Mouse (Mus musculus) liver, embryonic 12.5 days (tissue): ENCODE results near the gene Sprr3. TPM values are rescaled to one million over a fixed set of nuclear protein-coding genes. Genes with fewer than 3 reads are reported as not detected.
"Not testable (repeated sequence)": the region's sequence is repeated elsewhere in the genome, so short reads cannot be mapped to it uniquely, and the experiment has no call there.

Experiments
- ATAC-seq: fragments of 200-750 bp; cut with Nextera tagmentation; 2 replicates; pipeline ENCODE4 v1.8.0; 2017; ENCODE audit warnings: moderate number of reproducible peaks, mild to moderate bottlenecking, moderate library complexity
- H3K27ac ChIP-seq: fragments of 300-500 bp; sonication (generic); 2 replicates; pipeline ENCODE4 v1.5.1; 2016; ENCODE audit warnings: mild to moderate bottlenecking
- H3K27me3 ChIP-seq: fragments of 300-500 bp; sonication (generic); replicated peaks from 2 replicates; pipeline ENCODE4 v1.6.1; 2016; ENCODE audit warnings: mild to moderate bottlenecking, moderate library complexity
- H3K36me3 ChIP-seq: fragments of 300-500 bp; sonication (generic); 2 replicates; pipeline ENCODE4 v1.6.1; 2016; ENCODE audit warnings: mild to moderate bottlenecking, moderate library complexity
- H3K4me1 ChIP-seq: fragments of 300-500 bp; sonication (generic); 2 replicates; pipeline ENCODE4 v1.6.1; 2016
- H3K4me2 ChIP-seq: fragments of 300-500 bp; sonication (generic); 2 replicates; pipeline ENCODE4 v1.6.1; 2016; ENCODE audit warnings: mild to moderate bottlenecking, moderate library complexity
- H3K4me3 ChIP-seq: fragments of 300-500 bp; sonication (generic); 2 replicates; pipeline ENCODE4 v1.5.1; 2016; ENCODE audit warnings: mild to moderate bottlenecking, moderate library complexity
- H3K9ac ChIP-seq: fragments of 300-500 bp; sonication (generic); 2 replicates; pipeline ENCODE4 v1.6.1; 2016; ENCODE audit warnings: mild to moderate bottlenecking, moderate library complexity
- H3K9me3 ChIP-seq: fragments of 300-500 bp; sonication (generic); replicated peaks from 2 replicates; pipeline ENCODE4 v1.6.1; 2016; ENCODE audit warnings: mild to moderate bottlenecking, moderate library complexity
- WGBS: fragments of 180-500 bp; shearing (Covaris S2); methylation state at CpG from one replicate; pipeline ENCODE4 v1.1.7; 2016; ENCODE audit not compliant: insufficient replicate concordance; 5-methylcytosine and 5-hydroxymethylcytosine counted together
- polyA plus RNA-seq: library from polyadenylated mRNA; unstranded; fragments of >200 nt; fragmentation: Nextera tagmentation; extraction: Ambion mirVana; gene quantifications from 2 replicates; pipeline ENCODE4 v1.2.1, GENCODE M21; 2016

The Sprr3 gene
- polyA plus RNA-seq, result not detected in 2 replicates

DNA sequence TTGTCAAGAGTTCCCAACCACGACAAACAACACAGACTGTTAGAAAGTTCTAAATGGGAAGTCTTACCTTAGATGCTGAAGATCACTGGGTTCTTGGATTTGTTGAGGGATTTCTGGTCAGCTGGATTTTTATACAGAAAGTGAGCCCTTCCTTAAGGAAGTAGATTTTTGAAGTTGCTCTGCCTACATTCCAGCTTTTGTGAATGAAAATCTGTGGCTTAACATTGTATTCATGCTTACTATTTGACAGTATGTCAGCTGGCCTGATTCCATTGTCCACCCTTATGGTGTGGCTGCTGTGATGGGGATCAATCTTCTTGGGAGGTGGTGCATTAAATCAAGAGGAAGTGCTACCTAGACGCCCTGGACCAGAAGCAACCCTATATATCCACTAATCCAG is at the start of gene Sprr3:
Gene Sprr3 (minus strand): TSS at position 101 of the 400 bp plus-strand sequence.
- no peak for ATAC-seq
- Histone ChIP-seq H3K27me3 (no peaks in the 10 kb centered on the region), H3K27ac (no peak within 1 kb of the TSS), H3K36me3 (no peaks in the 10 kb centered on the region), H3K4me1 (no peaks in the 10 kb centered on the region), H3K4me3 (no peak within 1 kb of the TSS), H3K9me3 (no peaks in the 10 kb centered on the region), H3K9ac (no peak within 1 kb of the TSS), H3K4me2 (no peak within 1 kb of the TSS)
- 32% methylated on average over 2 of the region's 2 CpGs for WGBS

DNA sequence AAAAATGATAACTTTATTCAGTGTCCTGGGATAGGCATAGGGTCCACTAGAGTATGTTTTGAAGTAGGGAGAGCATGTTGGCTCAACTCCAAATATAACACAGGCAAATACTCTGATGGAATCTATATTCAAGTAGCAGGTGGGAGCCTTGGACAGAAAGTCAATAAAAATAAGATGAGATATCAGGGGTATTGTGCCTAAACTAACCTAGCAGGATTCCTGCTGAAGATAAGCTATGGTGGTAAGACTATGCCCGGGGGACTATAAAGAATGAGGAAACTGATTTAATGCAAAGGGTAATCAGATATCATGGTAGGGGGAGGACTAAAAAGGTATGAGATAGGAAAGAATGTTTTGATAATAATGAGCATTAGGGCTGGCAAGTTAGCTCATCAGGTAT is 49.7 kb upstream of the Sprr3 start:
- ATAC-seq, result no peak
- Histone ChIP-seq H3K9me3 (no peaks in the 10 kb centered on the region), H3K4me3 (no peak overlapping the region), H3K36me3 (no peaks in the 10 kb centered on the region), H3K4me1 (no peaks in the 10 kb centered on the region), H3K9ac (no peak overlapping the region), H3K4me2 (no peak overlapping the region), H3K27me3 (no peaks in the 10 kb centered on the region), H3K27ac (no peak overlapping the region)
- WGBS, result 80% methylated on average over 1 of the region's 1 CpGs

DNA sequence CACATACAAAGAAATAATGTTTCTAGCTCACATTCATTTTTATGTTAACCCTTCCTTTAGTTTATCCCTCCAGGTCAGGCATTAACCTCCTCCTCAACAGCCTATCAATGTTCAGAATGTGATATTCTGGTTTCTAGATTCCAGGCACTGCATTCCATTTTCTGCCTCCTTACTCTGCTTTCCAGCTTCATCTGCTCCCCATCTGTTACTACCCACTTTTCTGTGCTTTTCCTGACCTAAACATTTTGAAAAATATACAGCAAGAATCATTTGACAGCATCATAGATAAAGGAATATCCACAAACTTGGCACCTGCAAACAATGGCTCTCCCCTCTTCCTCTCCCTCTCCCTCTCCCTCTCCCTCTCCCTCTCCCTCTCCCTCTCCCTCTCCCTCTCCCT is 45.0 kb upstream of the Sprr3 start:
- H3K27ac ChIP-seq, result no peak overlapping the region
- no peak overlapping the region for H3K4me2 ChIP-seq
- no peaks in the 10 kb centered on the region for H3K27me3 ChIP-seq
- H3K4me1 ChIP-seq, result no peaks in the 10 kb centered on the region
- H3K9ac ChIP-seq, result no peak overlapping the region
- H3K4me3 ChIP-seq, result no peak overlapping the region
- no peak for ATAC-seq
- no peaks in the 10 kb centered on the region for H3K36me3 ChIP-seq
- H3K9me3 ChIP-seq, result no peaks in the 10 kb centered on the region

DNA sequence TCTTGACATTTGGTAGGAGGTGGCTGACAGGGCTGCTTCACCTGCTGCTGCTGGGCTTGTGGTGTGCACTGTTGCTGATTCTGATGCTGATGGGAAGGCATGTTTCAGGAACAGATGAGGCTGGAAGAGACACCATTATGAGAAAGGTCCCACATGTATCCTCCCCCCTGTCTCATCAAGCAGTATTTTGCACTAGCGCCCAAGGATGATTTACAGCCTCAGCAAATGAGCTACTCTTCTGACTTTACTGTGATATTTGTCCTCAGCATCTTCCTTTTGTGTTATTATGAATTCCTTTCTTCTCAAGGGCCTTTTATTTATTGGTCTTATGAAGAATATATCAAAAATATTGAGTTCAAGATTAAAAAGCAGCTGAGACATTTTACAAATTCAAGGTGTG is 41.9 kb upstream of the Sprr3 start, which contains the start of gene Sprr4:
Gene Sprr4 (minus strand): TSS at position 101 of the 400 bp plus-strand sequence.
- H3K36me3 ChIP-seq, result no peaks in the 10 kb centered on the region
- no peak within 1 kb of the TSS for H3K9ac ChIP-seq
- H3K4me1 ChIP-seq, result no peaks in the 10 kb centered on the region
- no peak within 1 kb of the TSS for H3K4me3 ChIP-seq
- ATAC-seq, result no peak
- H3K4me2 ChIP-seq, result no peak within 1 kb of the TSS
- 61% methylated on average over 1 of the region's 1 CpGs for WGBS
- H3K27ac ChIP-seq, result no peak within 1 kb of the TSS
- no peaks in the 10 kb centered on the region for H3K9me3 ChIP-seq
- no peaks in the 10 kb centered on the region for H3K27me3 ChIP-seq

DNA sequence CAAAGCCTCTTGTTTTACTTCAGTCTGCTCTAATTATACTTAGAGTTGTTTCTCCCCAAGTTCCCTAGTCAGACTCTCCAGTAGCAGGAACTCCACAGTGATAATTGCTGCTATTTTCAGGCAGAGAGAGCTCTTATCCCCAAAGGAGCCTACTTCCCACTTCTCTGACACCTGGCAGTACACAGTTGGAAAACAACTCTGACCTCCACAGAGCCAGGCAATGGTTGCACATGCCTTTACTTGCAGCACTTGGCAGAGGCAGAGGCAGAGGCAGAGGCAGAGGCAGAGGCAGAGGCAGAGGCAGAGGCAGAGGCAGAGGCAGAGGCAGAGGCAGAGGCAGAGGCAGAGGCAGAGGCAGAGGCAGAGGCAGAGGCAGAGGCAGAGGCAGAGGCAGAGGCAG is 31.7 kb upstream of the Sprr3 start:
- not testable (repeated sequence) for H3K36me3 ChIP-seq, H3K4me3 ChIP-seq, ATAC-seq, H3K9me3 ChIP-seq, H3K4me1 ChIP-seq, H3K27ac ChIP-seq, H3K27me3 ChIP-seq, H3K4me2 ChIP-seq, H3K9ac ChIP-seq

DNA sequence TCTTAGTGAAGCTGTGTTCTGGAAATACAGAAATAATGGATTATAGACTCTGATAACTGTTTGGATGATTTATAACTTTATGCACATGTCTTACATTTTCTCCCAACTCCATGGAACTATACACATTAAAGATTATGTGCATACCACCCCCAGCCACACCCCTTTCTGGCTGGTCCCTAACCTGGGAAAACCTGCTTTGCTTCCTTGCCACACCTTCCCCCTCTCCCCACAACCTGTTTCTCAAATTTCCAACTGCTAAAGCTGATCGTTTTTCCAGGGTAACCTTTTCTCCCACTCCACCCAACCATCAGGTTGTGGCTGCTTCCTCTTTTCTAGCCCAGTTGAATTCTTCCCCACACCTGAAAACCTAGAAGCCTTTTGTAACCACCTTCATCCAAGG is 27.8 kb upstream of the Sprr3 start:
- Histone ChIP-seq H3K4me1 (no peaks in the 10 kb centered on the region), H3K27ac (no peak overlapping the region), H3K9me3 (no peaks in the 10 kb centered on the region), H3K36me3 (no peaks in the 10 kb centered on the region), H3K27me3 (no peaks in the 10 kb centered on the region), H3K9ac (no peak overlapping the region), H3K4me2 (no peak overlapping the region), H3K4me3 (no peak overlapping the region)
- no peak for ATAC-seq
- WGBS, result 31% methylated on average over 1 of the region's 1 CpGs

DNA sequence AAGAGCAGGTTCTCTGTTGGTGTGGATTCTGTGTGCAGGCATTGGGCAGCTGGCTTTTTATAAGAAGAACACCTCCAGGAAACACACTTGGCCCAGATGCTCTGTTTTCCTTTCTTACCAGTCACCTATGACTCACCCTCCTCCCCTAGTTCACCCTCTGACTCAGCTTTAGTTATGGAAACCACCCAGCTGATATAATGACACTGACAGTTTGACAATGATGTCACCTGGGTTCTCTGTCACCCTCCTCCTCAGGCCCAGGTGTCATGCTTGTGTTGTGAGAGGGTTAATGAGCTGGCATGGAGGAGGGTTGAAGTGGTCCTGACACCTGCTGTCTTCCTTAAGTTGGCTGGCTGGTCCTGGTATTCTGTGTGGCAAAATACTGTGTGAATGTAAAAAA is 27.3 kb upstream of the Sprr3 start, which contains the start of gene Sprr1a:
Gene Sprr1a (minus strand): TSS at position 33 of the 400 bp plus-strand sequence.
- Histone ChIP-seq H3K9me3 (no peaks in the 10 kb centered on the region), H3K27ac (no peak within 1 kb of the TSS), H3K36me3 (no peaks in the 10 kb centered on the region), H3K4me1 (no peaks in the 10 kb centered on the region), H3K9ac (no peak within 1 kb of the TSS), H3K4me2 (no peak within 1 kb of the TSS), H3K27me3 (no peaks in the 10 kb centered on the region), H3K4me3 (no peak within 1 kb of the TSS)
- no peak for ATAC-seq

GRCm38 (mm10) chr3:92481249-92481648 is 22.7 kb upstream of the Sprr3 start:
- not testable (repeated sequence) for H3K27me3 ChIP-seq, H3K9me3 ChIP-seq, H3K4me1 ChIP-seq, ATAC-seq, H3K9ac ChIP-seq, H3K27ac ChIP-seq, H3K36me3 ChIP-seq, H3K4me3 ChIP-seq, H3K4me2 ChIP-seq

GRCm38 (mm10) chr3:92470111-92470510 is 11.6 kb upstream of the Sprr3 start:
- Histone ChIP-seq H3K4me3 (no peak overlapping the region), H3K36me3 (no peaks in the 10 kb centered on the region), H3K27ac (no peak overlapping the region), H3K9me3 (no peaks in the 10 kb centered on the region), H3K27me3 (no peaks in the 10 kb centered on the region), H3K4me2 (no peak overlapping the region), H3K9ac (no peak overlapping the region), H3K4me1 (no peaks in the 10 kb centered on the region)
- ATAC-seq, result peak; percentile 62; the same call in 1 of the 2 replicates
- 71% methylated on average over 2 of the region's 2 CpGs for WGBS

DNA sequence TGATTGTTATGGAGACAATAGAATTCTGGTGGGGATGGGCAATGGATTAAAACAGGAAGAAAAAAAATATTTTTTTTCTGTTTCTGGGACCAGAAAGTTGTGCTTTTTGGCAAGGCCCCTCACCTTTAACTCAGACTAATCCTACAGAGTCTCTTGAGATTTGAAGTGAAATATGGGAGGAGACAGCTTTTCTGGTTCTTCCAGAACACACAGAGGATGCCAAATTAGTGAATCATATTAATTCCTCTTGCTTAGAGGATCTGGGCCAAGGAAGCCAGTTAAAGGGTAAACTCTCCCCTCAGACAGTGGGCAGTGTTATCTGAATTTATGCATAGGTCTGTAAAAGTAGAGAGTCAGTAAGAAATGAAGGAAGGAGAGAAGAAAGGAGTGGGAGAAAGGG is 8.9 kb upstream of the Sprr3 start:
- Histone ChIP-seq H3K36me3 (no peaks in the 10 kb centered on the region), H3K4me2 (no peak overlapping the region), H3K9me3 (no peaks in the 10 kb centered on the region), H3K27ac (no peak overlapping the region), H3K9ac (no peak overlapping the region), H3K4me1 (no peaks in the 10 kb centered on the region), H3K4me3 (no peak overlapping the region), H3K27me3 (no peaks in the 10 kb centered on the region)
- no peak for ATAC-seq

GRCm38 (mm10) chr3:92466576-92466975 is 8.1 kb upstream of the Sprr3 start:
- Histone ChIP-seq H3K4me2 (no peak overlapping the region), H3K4me3 (no peak overlapping the region), H3K4me1 (no peaks in the 10 kb centered on the region), H3K27me3 (no peaks in the 10 kb centered on the region), H3K36me3 (no peaks in the 10 kb centered on the region), H3K9ac (no peak overlapping the region), H3K9me3 (no peaks in the 10 kb centered on the region), H3K27ac (no peak overlapping the region)
- 73% methylated on average over 1 of the region's 1 CpGs for WGBS
- no peak for ATAC-seq

GRCm38 (mm10) chr3:92455151-92455550 is 3.4 kb downstream of the Sprr3 start:
- Histone ChIP-seq H3K4me2 (no peak overlapping the region), H3K4me3 (no peak overlapping the region), H3K9ac (no peak overlapping the region), H3K27ac (no peak overlapping the region), H3K36me3 (no peaks in the 10 kb centered on the region), H3K4me1 (no peaks in the 10 kb centered on the region), H3K27me3 (no peaks in the 10 kb centered on the region), H3K9me3 (no peaks in the 10 kb centered on the region)
- ATAC-seq, result no peak
- 65% methylated on average over 5 of the region's 5 CpGs for WGBS

DNA sequence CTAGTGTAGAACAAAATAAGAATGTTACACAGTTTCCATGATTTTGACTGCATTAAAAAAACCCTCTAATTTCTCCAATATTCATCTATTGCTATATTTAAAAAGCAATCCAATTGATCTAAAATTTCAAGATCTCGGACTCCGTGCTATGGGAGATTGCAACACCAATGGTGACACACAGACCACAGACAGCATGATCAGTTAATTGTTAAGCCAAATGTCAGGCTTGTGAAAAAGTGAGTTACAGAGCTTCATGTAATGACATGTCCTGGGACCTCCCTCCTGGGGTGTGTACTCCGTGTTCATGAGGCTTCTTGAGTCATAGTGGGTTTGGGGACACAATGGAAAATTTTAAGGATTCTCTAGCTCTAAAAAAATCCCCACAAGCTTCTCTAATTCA is 18.3 kb downstream of the Sprr3 start:
- H3K4me3 ChIP-seq, result no peak overlapping the region
- no peak overlapping the region for H3K9ac ChIP-seq
- H3K4me2 ChIP-seq, result no peak overlapping the region
- no peaks in the 10 kb centered on the region for H3K9me3 ChIP-seq
- H3K27ac ChIP-seq, result no peak overlapping the region
- no peaks in the 10 kb centered on the region for H3K27me3 ChIP-seq
- 58% methylated on average over 3 of the region's 3 CpGs for WGBS
- no peaks in the 10 kb centered on the region for H3K4me1 ChIP-seq
- H3K36me3 ChIP-seq, result no peaks in the 10 kb centered on the region
- no peak for ATAC-seq
